Mouse (Mus musculus): ENCODE results near the gene Dbnl. TPM values are rescaled to one million over a fixed set of nuclear protein-coding genes. Genes with fewer than 3 reads are reported as not detected.

Gene Dbnl
- polyA plus RNA-seq, 1 experiment from 2014 or later: 88.0 TPM

- H3K27ac ChIP-seq (ENCODE audit: poor library complexity, severe bottlenecking): no peak overlapping the region
- H3K4me3 ChIP-seq: no peak overlapping the region
- 0 out of 2 replicates have a peak, but pooled peaks cover under 1% of the 10 kb centered on the region for H3K36me3 ChIP-seq
- H3K9me3 ChIP-seq (replicated peaks): peaks cover 24% of the 10 kb centered on the region
- WGBS: 71% methylated on average over 7 of the region's 7 CpGs
- no peak overlapping the region for H3K9ac ChIP-seq
- no peaks in the 10 kb centered on the region for H3K27me3 ChIP-seq (replicated peaks)
- H3K4me2 ChIP-seq: no peak overlapping the region
- peaks cover 9% of the 10 kb centered on the region; the same call in 1 of the 2 replicates for H3K4me1 ChIP-seq (replicated peaks)
- no peak for ATAC-seq (ENCODE audit: insufficient number of reproducible peaks, low FRiP score)
Measured at GRCm38 (mm10) chr11:5840346-5840745, 52.1 kb downstream of the Dbnl start.

GRCm38 (mm10) chr11:5841751-5842150, 53.5 kb downstream of the Dbnl start:
- Histone ChIP-seq H3K4me2 (no peak overlapping the region), H3K27ac (ENCODE audit: poor library complexity, severe bottlenecking) (no peak overlapping the region), H3K36me3 (no peaks in the 10 kb centered on the region), H3K4me1 (replicated peaks) (peaks cover 6% of the 10 kb centered on the region; the same call in 1 of the 2 replicates), H3K9ac (no peak overlapping the region), H3K27me3 (replicated peaks) (no peaks in the 10 kb centered on the region), H3K9me3 (replicated peaks) (peaks cover 24% of the 10 kb centered on the region), H3K4me3 (no peak overlapping the region)
- ATAC-seq (ENCODE audit: insufficient number of reproducible peaks, low FRiP score): no peak
- 95% methylated on average over 2 of the region's 2 CpGs for WGBS

GRCm38 (mm10) chr11:5843131-5843530, 54.8 kb downstream of the Dbnl start:
- Histone ChIP-seq H3K27me3 (replicated peaks) (no peaks in the 10 kb centered on the region), H3K9me3 (replicated peaks) (peaks cover 32% of the 10 kb centered on the region), H3K36me3 (no peaks in the 10 kb centered on the region), H3K4me1 (replicated peaks) (peaks cover 8% of the 10 kb centered on the region; the same call in 1 of the 2 replicates), H3K27ac (ENCODE audit: poor library complexity, severe bottlenecking) (no peak overlapping the region), H3K9ac (no peak overlapping the region), H3K4me2 (no peak overlapping the region), H3K4me3 (no peak overlapping the region)
- WGBS: 79% methylated on average over 3 of the region's 3 CpGs
- ATAC-seq (ENCODE audit: insufficient number of reproducible peaks, low FRiP score): no peak

GRCm38 (mm10) chr11:5846639-5847345, 58.5 kb downstream of the Dbnl start:
- Histone ChIP-seq H3K4me2 (no peak overlapping the region), H3K9me3 (replicated peaks) (peaks cover 23% of the 10 kb centered on the region), H3K27ac (ENCODE audit: poor library complexity, severe bottlenecking) (peak overlapping the region; percentile 36), H3K36me3 (no peaks in the 10 kb centered on the region), H3K4me3 (no peak overlapping the region), H3K27me3 (replicated peaks) (no peaks in the 10 kb centered on the region), H3K4me1 (replicated peaks) (peaks cover 34% of the 10 kb centered on the region), H3K9ac (no peak overlapping the region)
- 42% methylated on average over 7 of the region's 7 CpGs for WGBS
- ATAC-seq (ENCODE audit: insufficient number of reproducible peaks, low FRiP score): no peak

GRCm38 (mm10) chr11:5848741-5849140, 60.5 kb downstream of the Dbnl start:
- Histone ChIP-seq H3K9me3 (replicated peaks) (peaks cover 13% of the 10 kb centered on the region; the same call in 1 of the 2 replicates), H3K4me1 (replicated peaks) (peaks cover 43% of the 10 kb centered on the region), H3K36me3 (no peaks in the 10 kb centered on the region), H3K4me2 (no peak overlapping the region), H3K9ac (no peak overlapping the region), H3K4me3 (no peak overlapping the region), H3K27me3 (replicated peaks) (no peaks in the 10 kb centered on the region), H3K27ac (ENCODE audit: poor library complexity, severe bottlenecking) (no peak overlapping the region; the same call in 1 of the 2 replicates)
- 55% methylated on average over 6 of the region's 6 CpGs for WGBS
- ATAC-seq (ENCODE audit: insufficient number of reproducible peaks, low FRiP score): 0 out of 2 replicates have a peak, but pooled peaks have one; percentile 29

- no peak for ATAC-seq (ENCODE audit: insufficient number of reproducible peaks, low FRiP score)
- H3K9ac ChIP-seq: no peak overlapping the region
- H3K27ac ChIP-seq (ENCODE audit: poor library complexity, severe bottlenecking): no peak overlapping the region
- no peak overlapping the region for H3K4me2 ChIP-seq
- no peak overlapping the region for H3K4me3 ChIP-seq
- peaks cover 10% of the 10 kb centered on the region; the same call in 1 of the 2 replicates for H3K9me3 ChIP-seq (replicated peaks)
- H3K27me3 ChIP-seq (replicated peaks): no peaks in the 10 kb centered on the region
- no peaks in the 10 kb centered on the region for H3K36me3 ChIP-seq
- WGBS: 69% methylated on average over 2 of the region's 2 CpGs
- peaks cover 43% of the 10 kb centered on the region for H3K4me1 ChIP-seq (replicated peaks)
Measured at GRCm38 (mm10) chr11:5849316-5849715, 61.0 kb downstream of the Dbnl start.

- ATAC-seq (ENCODE audit: insufficient number of reproducible peaks, low FRiP score): no peak
- H3K36me3 ChIP-seq: no peaks in the 10 kb centered on the region
- H3K9me3 ChIP-seq (replicated peaks): peaks cover 8% of the 10 kb centered on the region; the same call in 1 of the 2 replicates
- 56% methylated on average over 5 of the region's 5 CpGs for WGBS
- no peak overlapping the region for H3K4me3 ChIP-seq
- peaks cover 43% of the 10 kb centered on the region for H3K4me1 ChIP-seq (replicated peaks)
- H3K27ac ChIP-seq (ENCODE audit: poor library complexity, severe bottlenecking): no peak overlapping the region
- no peak overlapping the region for H3K4me2 ChIP-seq
- H3K9ac ChIP-seq: no peak overlapping the region
- H3K27me3 ChIP-seq (replicated peaks): no peaks in the 10 kb centered on the region
Measured at GRCm38 (mm10) chr11:5850452-5850851, 62.2 kb downstream of the Dbnl start.

Other genes starting within 250 kb of the Dbnl start
- gene Ccdc117, start 246.3 kb upstream of the Dbnl start, polyA plus RNA-seq (2016; fragmentation: Nextera tagmentation; extraction: Ambion mirVana): 16.4 and 17.9 TPM in 2 replicates
- gene Ankrd36, start 218.8 kb upstream of the Dbnl start, polyA plus RNA-seq (2016; fragmentation: Nextera tagmentation; extraction: Ambion mirVana): 0.18 TPM in 1 of 2 replicates, not detected in the other
- 167 and 171 TPM in 2 replicates for gene Mrps24, start 72.8 kb upstream of the Dbnl start, polyA plus RNA-seq (2016; fragmentation: Nextera tagmentation; extraction: Ambion mirVana)
- 32.2 and 33.8 TPM in 2 replicates for gene Urgcp, start 26.1 kb upstream of the Dbnl start, polyA plus RNA-seq (2016; fragmentation: Nextera tagmentation; extraction: Ambion mirVana)
- gene Pgam2, start 15.2 kb downstream of the Dbnl start, polyA plus RNA-seq (2016; fragmentation: Nextera tagmentation; extraction: Ambion mirVana): 738 and 761 TPM in 2 replicates
- gene Polm, start 49.5 kb downstream of the Dbnl start, polyA plus RNA-seq (2016; fragmentation: Nextera tagmentation; extraction: Ambion mirVana): 8.4 and 9.0 TPM in 2 replicates
- 31.8 and 34.7 TPM in 2 replicates for gene Aebp1, start 73.5 kb downstream of the Dbnl start, polyA plus RNA-seq (2016; fragmentation: Nextera tagmentation; extraction: Ambion mirVana)
- gene Pold2, start 89.8 kb downstream of the Dbnl start, polyA plus RNA-seq (2016; fragmentation: Nextera tagmentation; extraction: Ambion mirVana): 102 and 106 TPM in 2 replicates
- gene Myl7, start 110.3 kb downstream of the Dbnl start, polyA plus RNA-seq (2016; fragmentation: Nextera tagmentation; extraction: Ambion mirVana): 5,530 and 5,941 TPM in 2 replicates
- 2.2 and 2.8 TPM in 2 replicates for gene Gck, start 161.6 kb downstream of the Dbnl start, polyA plus RNA-seq (2016; fragmentation: Nextera tagmentation; extraction: Ambion mirVana)
- 41.6 and 42.0 TPM in 2 replicates for gene Ykt6, start 167.2 kb downstream of the Dbnl start, polyA plus RNA-seq (2016; fragmentation: Nextera tagmentation; extraction: Ambion mirVana)